In the genomic region with DNA sequence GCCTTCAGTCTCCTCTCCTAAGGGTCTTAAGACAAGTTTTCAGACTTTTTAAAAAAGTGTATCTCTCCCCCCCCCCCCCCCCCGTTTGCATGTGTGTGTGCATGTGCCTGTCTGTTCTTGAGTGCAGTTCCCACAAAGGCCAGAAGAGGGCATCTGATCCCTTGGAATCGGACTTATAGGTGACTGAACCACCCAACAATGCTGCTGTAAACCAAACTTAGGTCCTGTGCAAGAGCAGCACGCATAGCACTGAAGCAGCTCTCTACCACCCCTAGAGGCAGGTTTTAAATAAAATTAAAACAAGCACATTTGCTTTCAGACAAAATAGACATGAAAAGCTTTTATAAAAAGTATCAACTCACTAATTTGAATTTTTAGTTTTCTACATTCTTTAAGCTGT, we compare ENCODE assay signal across 10 mouse cellular contexts. TPM values are rescaled to one million over a fixed set of nuclear protein-coding genes. Genes with fewer than 3 reads are reported as not detected.
DNase-seq lines count a peak whose midpoint lies in the region; ATAC-seq and TF ChIP-seq lines count a peak whose summit lies in the region.
"Had no signal": no experiment of that assay in that cellular context is flagged by ENCODE, and none has a peak within 500 bp of the region (broad histone marks: within the 10 kb centered on the region; RNA-seq: fewer than 3 reads in every experiment).

No protein-coding gene starts in this region.

- H3K27me3 ChIP-seq in kidney, embryonic 15.5 days, result peaks cover 3% of the 10 kb centered on the region; the same call in 1 of the 2 replicates
- H3K27me3 ChIP-seq in stomach, postnatal 0 days (ENCODE audit: control insufficient read depth, insufficient read depth, low read length), result no peaks in the 10 kb centered on the region
- H3K27me3 ChIP-seq: limb, embryonic 12.5 days had no signal

- no peak for ATAC-seq in kidney, embryonic 15.5 days (replicated peaks; ENCODE audit: low FRiP score)
- ATAC-seq in stomach, postnatal 0 days (ENCODE audit: low FRiP score, low TSS enrichment), result no peak

- TF ChIP-seq EP300 in stomach, postnatal 0 days (optimal IDR thresholded peaks at IDR 0.05), result no peak

- no peak overlapping the region for H3K4me3 ChIP-seq in kidney, embryonic 15.5 days (replicated peaks)
- no peak overlapping the region for H3K4me3 ChIP-seq in stomach, postnatal 0 days (ENCODE audit: low read depth, low read length)
- H3K4me3 ChIP-seq: erythroblast, embryonic 14.5 days; limb, embryonic 12.5 days had no signal

- peaks cover 16% of the 10 kb centered on the region for H3K4me1 ChIP-seq in kidney, embryonic 15.5 days
- peaks cover 2% of the 10 kb centered on the region; the same call in 1 of the 2 replicates for H3K4me1 ChIP-seq in stomach, postnatal 0 days (replicated peaks; ENCODE audit: control insufficient read depth, insufficient read depth)
- H3K4me1 ChIP-seq: limb, embryonic 12.5 days had no signal

- DNase-seq in kidney, adult 11 months, result peak; percentile 38
- DNase-seq in B cell, adult 2 months, result peak; percentile 6 to 8
- DNase-seq in R1 (ENCODE audit: low read depth, low spot score), result peak; percentile 91
- DNase-seq in embryo, embryonic 10.5 days (ENCODE audit: low spot score), result peak; percentile 77
- peak; percentile 62 to 70 for DNase-seq in layer of hippocampus, postnatal 10 days (ENCODE audit: low spot score in 2 of 2)
- DNase-seq in stomach, postnatal 0 days (ENCODE audit: low spot score), result peak; percentile 63
- DNase-seq in yolk sac, embryonic 10.5 days (ENCODE audit: low spot score), result no peak

- no peaks in the 10 kb centered on the region for H3K9me3 ChIP-seq in kidney, embryonic 15.5 days (replicated peaks)
- H3K9me3 ChIP-seq in stomach, postnatal 0 days (ENCODE audit: control insufficient read depth, low read length), result no peaks in the 10 kb centered on the region
- H3K9me3 ChIP-seq: limb, embryonic 12.5 days had no signal

- TF ChIP-seq CTCF in stomach, postnatal 0 days (IDR thresholded peaks at IDR 0.05; ENCODE audit: low read depth), result peak; percentile 78

- no peak overlapping the region for H3K4me2 ChIP-seq in kidney, embryonic 15.5 days
- H3K4me2 ChIP-seq in stomach, postnatal 0 days (replicated peaks; ENCODE audit: low read depth), result no peak overlapping the region
- H3K4me2 ChIP-seq: limb, embryonic 12.5 days had no signal

- H3K27ac ChIP-seq in kidney, embryonic 15.5 days, result no peak overlapping the region
- H3K27ac ChIP-seq in stomach, postnatal 0 days (replicated peaks), result no peak overlapping the region
- H3K27ac ChIP-seq: limb, embryonic 12.5 days had no signal

- no peaks in the 10 kb centered on the region for H3K36me3 ChIP-seq in kidney, embryonic 15.5 days
- H3K36me3 ChIP-seq in stomach, postnatal 0 days (ENCODE audit: control insufficient read depth, insufficient read depth, low read length), result no peaks in the 10 kb centered on the region

- WGBS in kidney, embryonic 15.5 days, result 27% methylated on average over 3 of the region's 3 CpGs
- 21% methylated on average over 3 of the region's 3 CpGs for WGBS in stomach, postnatal 0 days

- no peak overlapping the region for H3K9ac ChIP-seq in kidney, embryonic 15.5 days
- H3K9ac ChIP-seq in stomach, postnatal 0 days (ENCODE audit: low read length), result no peak overlapping the region
- H3K9ac ChIP-seq: limb, embryonic 12.5 days had no signal

RNA-seq across cellular contexts. Expression of gene Daam2, which starts 33.9 kb away (rescaled TPM):
- polyA plus RNA-seq in kidney, embryonic 15.5 days (2015; fragmentation: Nextera tagmentation; extraction: Ambion mirVana), result 6.6 and 7.1 TPM in 2 replicates
- 10 to 100 TPM; 48.0 to 52.6 TPM for total RNA-seq in layer of hippocampus, postnatal 10 days (2021)
- 2.5 and 3.2 TPM in 2 replicates for polyA plus RNA-seq in stomach, postnatal 0 days (2015; fragmentation: Nextera tagmentation; extraction: Ambion mirVana)
- polyA plus RNA-seq: erythroblast, embryonic 14.5 days had no signal
